Mouse (Mus musculus) olfactory bulb, adult 2 months (tissue): Measurements from ENCODE around the gene Plagl1. TPM values are rescaled to one million over a fixed set of nuclear protein-coding genes. Genes with fewer than 3 reads are reported as not detected.

Source experiments
- H3K27ac ChIP-seq: fragments of 200-500 bp; 2 replicates; pipeline ENCODE4 v1.5.1; 2012; ENCODE audit warnings: low read depth, low read length; ENCODE audit not compliant: insufficient read depth
- H3K4me1 ChIP-seq: fragments of 200-500 bp; 2 replicates; pipeline ENCODE4 v1.6.1; 2012; ENCODE audit warnings: low read length; ENCODE audit not compliant: control insufficient read depth, insufficient read depth
- H3K4me3 ChIP-seq: fragments of 200-500 bp; 2 replicates; pipeline ENCODE4 v1.5.1; 2012; ENCODE audit warnings: mild to moderate bottlenecking, low read depth, low read length, moderate library complexity; ENCODE audit not compliant: insufficient read depth
- CTCF ChIP-seq: fragments of 200-500 bp; IDR thresholded peaks from 2 replicates; pipeline ENCODE4 v1.5.1; 2012; ENCODE audit warnings: low read depth, mild to moderate bottlenecking, low read length, moderate library complexity; ENCODE audit not compliant: insufficient read depth
- POLR2A ChIP-seq: fragments of 200-500 bp; IDR thresholded peaks from 2 replicates; pipeline ENCODE4 v1.6.1; 2012; ENCODE audit warnings: mild to moderate bottlenecking, low read depth, low read length, moderate library complexity; ENCODE audit not compliant: insufficient read depth
- WGBS: fragments of 180-500 bp; shearing (Covaris S2); methylation state at CpG from one replicate; pipeline ENCODE4 v1.1.7; 2018; 5-methylcytosine and 5-hydroxymethylcytosine counted together
- polyA plus RNA-seq: library from polyadenylated mRNA; stranded (reverse); fragments of >200 nt; gene quantifications from 2 replicates; pipeline ENCODE4 v1.2.4, GENCODE M21; 2012; ENCODE audit warnings: low replicate concordance; ENCODE audit not compliant: missing spikeins, insufficient read depth, insufficient read length

Plagl1 gene
- polyA plus RNA-seq, 1 experiment, result not detected

- TF ChIP-seq POLR2A (no peak), CTCF (no peak)
- H3K27ac ChIP-seq, result no peak overlapping the region
- no peak overlapping the region for H3K4me3 ChIP-seq
- no peaks in the 10 kb centered on the region for H3K4me1 ChIP-seq
- 68% methylated on average over 2 of the region's 2 CpGs for WGBS
Measured at GRCm38 (mm10) chr10:13171461-13171860, 111.2 kb downstream of the Plagl1 start.

- H3K4me3 ChIP-seq, result no peak overlapping the region
- TF ChIP-seq POLR2A, result no peak
- no peak for TF ChIP-seq CTCF
- whole genome bisulfite sequencing, result 67% methylated on average over 10 of the region's 10 CpGs
- H3K4me1 ChIP-seq, result no peaks in the 10 kb centered on the region
- H3K27ac ChIP-seq, result no peak overlapping the region
Measured at GRCm38 (mm10) chr10:13172798-13173221, 112.5 kb downstream of the Plagl1 start.

DNA sequence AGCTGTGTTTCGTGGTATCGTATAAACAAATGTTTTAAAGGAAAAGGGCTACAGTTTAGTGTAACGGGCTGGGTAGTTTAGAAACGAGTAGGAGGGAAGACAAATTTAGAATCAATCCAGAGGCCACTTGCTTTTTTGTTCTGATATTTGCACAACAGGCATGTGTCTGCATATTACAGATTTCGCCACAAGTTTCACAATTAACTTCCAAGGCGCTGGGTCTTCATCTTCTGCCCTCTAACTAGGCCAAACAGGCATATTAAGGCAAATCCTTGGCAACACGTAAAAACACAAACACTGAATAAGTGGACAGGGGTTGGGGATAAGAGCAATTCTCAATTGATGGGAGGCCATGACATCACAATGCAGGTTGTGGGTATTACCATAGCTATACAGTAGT is 115.6 kb downstream of the Plagl1 start:
- 78% methylated on average over 7 of the region's 7 CpGs for WGBS
- Histone ChIP-seq H3K27ac (no peak overlapping the region), H3K4me3 (no peak overlapping the region), H3K4me1 (no peaks in the 10 kb centered on the region)
- TF ChIP-seq POLR2A (no peak), CTCF (no peak)

DNA sequence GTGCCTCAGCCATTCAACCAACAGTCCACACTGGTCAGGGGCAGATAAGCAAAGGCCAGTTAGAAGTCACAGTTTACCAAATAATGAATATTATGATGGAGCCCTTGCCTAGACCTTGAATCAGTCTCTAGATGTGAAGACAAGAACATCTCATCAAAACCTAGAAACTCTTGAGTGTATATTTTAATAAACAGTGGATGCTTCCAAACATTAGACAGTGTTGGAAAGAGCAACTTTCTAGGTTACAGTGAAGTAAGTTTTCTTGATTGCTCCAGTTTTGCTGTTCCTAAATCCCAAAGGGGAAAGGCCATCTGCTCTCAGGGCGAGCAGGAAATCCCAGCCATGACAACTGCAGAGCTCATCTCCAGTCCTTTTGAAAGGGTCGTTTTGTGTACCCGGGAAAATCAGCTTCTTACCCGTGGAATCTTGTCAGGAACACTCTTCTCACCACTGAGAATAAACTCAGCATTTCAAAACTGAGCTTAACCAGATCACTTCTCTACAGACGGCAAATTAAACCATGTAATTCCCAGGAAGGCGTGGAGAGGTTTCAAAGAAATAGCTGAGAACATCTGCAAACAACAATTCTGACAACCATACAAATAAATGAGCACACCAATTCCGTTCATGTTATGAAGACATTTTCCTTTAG is 117.8 kb downstream of the Plagl1 start, which contains the start of gene Zc2hc1b:
Gene Zc2hc1b (minus strand): TSS at position 51 of the 652 bp plus-strand sequence.
- 80% methylated on average over 7 of the region's 7 CpGs for WGBS

DNA sequence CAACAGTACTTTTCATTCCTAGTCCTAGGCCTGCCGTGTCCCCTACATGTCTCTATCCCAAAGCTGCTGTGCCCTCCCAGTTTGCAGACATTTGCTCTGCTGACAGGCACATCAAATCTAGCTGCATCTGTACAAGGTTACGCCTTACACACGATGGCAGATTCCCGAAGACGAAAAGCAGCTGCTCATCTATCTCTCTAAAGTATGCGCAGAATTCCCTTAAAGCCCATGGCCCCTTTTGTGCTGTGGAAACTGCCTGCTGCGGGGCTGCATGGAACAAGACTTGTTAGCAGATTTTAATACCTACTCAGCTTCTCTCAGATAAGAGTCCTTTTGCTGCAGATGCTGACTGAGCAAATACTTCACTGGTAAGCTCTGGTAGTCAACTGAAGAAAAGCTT is 119.9 kb downstream of the Plagl1 start:
- Histone ChIP-seq H3K4me1 (no peaks in the 10 kb centered on the region), H3K4me3 (no peak overlapping the region), H3K27ac (no peak overlapping the region)
- TF ChIP-seq POLR2A (no peak), CTCF (no peak)
- 94% methylated on average over 7 of the region's 7 CpGs for WGBS

More for the DNA sequence above, 117.8 kb downstream of the Plagl1 start, which contains the start of gene Zc2hc1b:
- no peak for TF ChIP-seq CTCF
- no peak for TF ChIP-seq POLR2A
- H3K4me1 ChIP-seq, result no peaks in the 10 kb centered on the region
- no peak within 1 kb of the TSS for H3K27ac ChIP-seq
- H3K4me3 ChIP-seq, result no peak within 1 kb of the TSS

Other genes starting within 250 kb of the Plagl1 start
- gene Utrn, start 191.1 kb upstream of the Plagl1 start, polyA plus RNA-seq, result 52.2 and 80.1 TPM in 2 replicates
- gene Stx11, start 96.2 kb upstream of the Plagl1 start, polyA plus RNA-seq, result not detected in 2 replicates
- gene Sf3b5, start 55.2 kb upstream of the Plagl1 start, polyA plus RNA-seq, result not detected in 2 replicates
- gene Zc2hc1b, start 117.5 kb downstream of the Plagl1 start, polyA plus RNA-seq, result not detected in 2 replicates
- gene Ltv1, start 132.7 kb downstream of the Plagl1 start, polyA plus RNA-seq, result not detected in 2 replicates